Mouse (Mus musculus): ENCODE measurements around the gene Phlda1.

DNA sequence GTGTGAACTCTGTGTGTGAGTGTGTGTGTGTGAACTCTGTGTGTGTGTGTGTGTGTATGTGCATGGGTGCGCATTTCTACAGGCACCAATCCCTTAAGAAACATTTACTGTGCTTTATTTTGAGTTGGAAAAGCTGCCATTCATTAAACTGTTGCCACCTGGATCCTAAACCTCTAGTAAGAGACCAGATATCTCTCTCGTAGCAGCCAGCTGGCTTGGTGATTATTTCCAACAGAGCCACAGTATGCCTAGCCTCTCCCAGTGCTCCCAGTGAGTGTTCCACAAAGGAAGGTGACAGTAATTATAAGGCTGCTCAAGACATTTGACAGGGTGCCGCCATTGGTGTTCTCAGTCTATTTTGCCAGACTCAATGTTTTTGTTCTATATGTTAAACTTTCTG is 14.5 kb downstream of the Phlda1 start:
- TF ChIP-seq POLR2A (IDR thresholded peaks at IDR 0.05; ENCODE audit: borderline replicate concordance, insufficient read depth, low read length) (no peak), CTCF (IDR thresholded peaks at IDR 0.05; ENCODE audit: borderline replicate concordance, insufficient read depth, low read depth, low read length) (no peak)
